Mouse (Mus musculus) thymus, postnatal 4 days (tissue): ENCODE results near the gene Tekt5.

Source experiments
- DNase-seq: peaks from one replicate; pipeline ENCODE4 v3.0.0; 2021

Gene Tekt5

GRCm38 (mm10) chr16:10335953-10336352 is 59.3 kb downstream of the Tekt5 start:
- no peak for DNase-seq

DNA sequence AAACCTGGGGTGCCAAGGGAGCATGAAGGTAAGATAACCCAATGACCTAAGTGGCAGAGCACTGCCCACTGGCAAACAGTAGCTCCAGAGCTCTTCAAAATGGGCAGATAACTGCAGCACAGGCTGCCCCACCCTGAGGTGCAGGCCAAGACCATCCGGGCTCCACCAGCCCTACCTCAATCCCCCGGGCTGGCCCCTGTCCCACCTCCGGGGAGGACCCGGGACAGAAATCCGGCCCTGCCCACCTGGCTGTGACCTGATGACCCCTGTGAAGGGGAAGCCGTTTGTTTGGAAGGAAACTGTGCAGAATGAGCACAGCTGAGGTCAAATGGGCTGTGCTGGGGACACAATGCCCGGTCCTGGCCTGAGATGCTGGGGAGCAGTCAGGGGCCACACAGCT is 62.6 kb downstream of the Tekt5 start:
- no peak for DNase-seq

DNA sequence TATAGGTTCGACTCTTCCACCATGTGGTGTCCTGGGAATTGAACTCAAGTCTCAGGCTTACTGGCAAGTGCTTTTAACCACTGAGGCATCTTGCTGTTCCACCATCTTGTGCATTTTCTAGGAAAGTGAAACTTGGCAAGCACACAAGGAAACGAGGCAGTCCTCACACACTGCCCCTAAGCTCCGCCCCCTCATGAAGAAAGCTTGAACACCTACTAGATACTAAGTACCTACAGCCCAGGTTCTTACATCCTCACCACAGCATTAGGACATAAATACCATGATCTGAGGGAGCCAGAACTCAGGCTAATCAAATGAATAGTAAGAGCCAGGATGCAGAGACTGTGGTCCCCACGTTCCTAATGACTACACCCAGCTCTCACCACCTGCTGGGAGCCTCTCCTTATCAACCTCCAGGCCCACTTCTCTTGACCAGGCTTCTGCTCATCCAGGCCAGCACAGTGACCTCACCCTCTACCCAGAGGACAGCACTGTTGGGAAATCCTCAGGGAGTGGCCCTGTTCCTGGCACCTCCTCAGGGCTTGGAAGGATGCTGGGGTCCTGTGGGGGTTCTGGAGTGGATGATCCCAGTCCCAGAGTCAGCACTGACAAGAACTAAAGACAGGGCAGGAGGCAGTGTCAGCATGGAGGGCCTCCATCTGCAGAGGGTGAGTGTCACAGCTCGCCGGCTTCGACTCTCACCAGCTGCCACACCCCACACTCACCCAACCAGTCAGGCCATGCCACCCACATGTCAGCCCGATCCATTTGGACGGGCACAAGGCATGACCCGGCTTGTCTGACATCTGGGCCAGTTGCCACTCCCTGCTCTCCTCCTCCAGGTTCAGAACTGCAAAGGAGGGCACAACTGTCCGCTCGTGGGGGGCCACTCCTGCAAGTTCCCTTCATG is 64.4 kb downstream of the Tekt5 start:
- no peak for DNase-seq

DNA sequence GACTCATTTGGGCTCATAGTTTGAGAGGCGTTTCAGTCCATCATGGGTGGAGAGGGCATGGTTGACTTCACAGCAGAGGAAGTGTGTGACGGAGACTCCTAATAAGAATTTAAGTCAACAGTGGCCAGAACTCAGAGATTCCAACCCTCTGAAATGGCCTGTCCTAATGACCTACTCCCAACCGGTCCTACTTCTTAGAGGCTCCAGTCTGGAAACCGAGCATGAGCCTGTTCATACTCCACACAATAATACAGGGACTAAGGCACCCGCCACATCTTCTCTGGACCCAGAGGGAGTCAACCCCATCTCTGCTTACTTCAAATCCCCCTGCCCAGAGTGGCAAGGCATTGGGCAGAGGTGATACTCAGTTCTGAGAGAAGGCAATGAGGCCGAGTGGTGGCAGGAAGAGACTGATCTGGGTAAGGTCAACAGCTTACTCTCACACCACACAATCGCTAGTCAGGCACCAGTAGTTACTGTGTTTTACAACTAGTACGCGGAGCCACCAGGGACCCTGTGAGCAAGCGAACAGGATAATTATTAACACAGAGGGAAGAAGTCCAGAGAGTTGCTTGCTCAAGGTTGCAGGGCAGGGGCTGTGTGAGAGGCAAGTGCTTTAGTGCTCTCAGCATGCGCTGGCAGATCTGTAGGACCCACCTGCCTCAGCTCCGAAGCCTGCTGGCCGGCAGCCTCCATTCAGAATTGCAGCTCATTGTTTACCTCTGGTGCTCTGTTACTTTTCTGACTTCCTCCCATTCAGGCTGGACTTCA is 67.5 kb downstream of the Tekt5 start:
- DNase-seq = no peak

GRCm38 (mm10) chr16:10319914-10320569 is 75.2 kb downstream of the Tekt5 start:
- no peak for DNase-seq

DNA sequence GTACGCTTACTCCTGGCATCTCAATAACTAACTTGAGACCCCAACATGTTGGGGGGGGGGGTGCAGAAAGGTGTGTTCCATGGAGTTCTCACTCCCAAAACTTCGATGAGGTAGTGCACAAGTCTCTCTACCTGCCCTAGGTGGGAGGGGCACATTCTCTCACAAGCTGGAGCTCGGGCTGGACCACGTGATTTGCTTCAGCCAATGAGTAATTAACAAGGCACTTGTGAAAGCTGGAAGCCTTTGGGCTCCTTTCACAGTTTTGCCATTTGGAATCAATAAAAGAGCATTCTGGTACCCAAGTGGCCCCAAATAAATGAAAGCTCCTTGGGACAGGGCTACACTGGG is 78.1 kb downstream of the Tekt5 start:
- no peak for DNase-seq

DNA sequence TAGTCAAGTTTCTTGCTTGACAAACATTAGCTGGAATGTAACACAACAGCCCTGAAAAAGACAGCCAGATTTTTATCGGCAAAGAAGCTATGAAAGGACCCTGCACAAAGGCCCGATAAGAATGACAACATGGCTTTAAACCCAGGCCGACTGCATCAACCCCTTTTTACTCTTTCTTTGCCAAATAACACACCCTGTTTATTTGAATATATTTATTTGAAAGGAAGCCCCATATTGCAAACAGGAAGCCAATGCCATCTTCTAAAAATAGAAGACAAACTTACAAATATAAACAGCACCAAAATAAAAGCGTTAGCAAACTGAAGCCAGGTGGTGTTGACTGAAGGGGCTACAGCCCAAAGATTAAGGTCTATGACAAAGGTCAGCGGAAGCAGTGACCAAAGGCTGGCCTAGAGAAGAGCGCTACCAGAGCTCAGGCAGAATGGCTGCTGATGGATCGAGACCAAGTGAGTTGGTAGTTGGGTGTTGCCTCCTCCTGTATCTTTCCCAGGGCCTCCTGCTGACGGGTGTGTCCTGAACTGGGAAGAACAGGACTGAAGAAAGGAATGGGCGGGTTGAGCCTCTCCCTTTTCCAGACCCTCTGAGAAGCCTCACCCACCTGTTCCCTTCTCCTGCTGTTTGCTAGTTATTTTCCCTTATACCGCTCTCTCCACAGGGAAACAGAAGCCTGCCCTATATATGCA is 78.6 kb downstream of the Tekt5 start:
- no peak for DNase-seq

- peak; percentile 25 for DNase-seq
These were observed 81.6 kb downstream of the Tekt5 start, which contains the start of gene Emp2 for GRCm38 (mm10) chr16:10313646-10314088. Emp2 (minus strand) TSS chr16:10313968.

DNA sequence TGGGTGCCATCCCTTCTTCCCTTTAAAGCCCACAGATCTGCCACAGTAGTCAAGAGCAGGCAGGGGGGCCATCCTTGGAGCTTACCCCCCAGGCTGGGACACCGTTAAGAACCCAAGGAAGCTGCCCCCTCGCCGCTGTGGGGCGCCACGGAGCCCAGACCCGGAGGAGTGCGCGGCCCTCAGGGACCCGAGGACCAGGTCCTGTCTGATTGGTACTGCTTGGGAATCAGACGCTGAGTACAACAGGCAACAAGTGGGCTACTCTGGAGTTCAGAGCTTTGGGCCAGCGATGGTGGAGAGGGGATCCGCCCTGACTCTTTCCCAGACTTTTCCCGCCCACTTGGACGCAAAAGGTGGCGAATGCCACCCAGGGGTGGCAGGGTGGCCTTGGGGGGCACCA is 82.1 kb downstream of the Tekt5 start:
- DNase-seq = no peak

DNA sequence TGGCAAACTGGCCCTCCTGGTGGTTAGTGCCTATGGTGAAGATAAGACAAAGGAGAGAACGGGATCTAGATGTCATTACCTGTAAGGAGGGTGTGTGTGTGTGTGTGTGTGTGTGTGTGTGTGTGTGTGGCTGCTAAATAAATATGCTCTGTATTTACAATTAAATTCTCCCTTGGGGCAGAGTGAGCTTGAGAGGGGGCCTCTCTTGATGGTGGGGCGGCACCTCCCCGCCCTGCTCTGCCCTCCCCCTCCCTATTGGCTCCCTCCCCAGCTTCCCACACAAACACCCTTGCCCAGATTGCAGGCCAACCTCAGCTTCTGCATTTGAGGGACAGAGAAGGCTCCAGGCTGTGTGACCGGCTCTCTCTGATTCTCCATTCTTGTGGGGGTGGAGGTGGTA is 83.3 kb downstream of the Tekt5 start:
- no peak for DNase-seq

- no peak for DNase-seq
These were observed 84.2 kb downstream of the Tekt5 start for GRCm38 (mm10) chr16:10311086-10311485.

DNA sequence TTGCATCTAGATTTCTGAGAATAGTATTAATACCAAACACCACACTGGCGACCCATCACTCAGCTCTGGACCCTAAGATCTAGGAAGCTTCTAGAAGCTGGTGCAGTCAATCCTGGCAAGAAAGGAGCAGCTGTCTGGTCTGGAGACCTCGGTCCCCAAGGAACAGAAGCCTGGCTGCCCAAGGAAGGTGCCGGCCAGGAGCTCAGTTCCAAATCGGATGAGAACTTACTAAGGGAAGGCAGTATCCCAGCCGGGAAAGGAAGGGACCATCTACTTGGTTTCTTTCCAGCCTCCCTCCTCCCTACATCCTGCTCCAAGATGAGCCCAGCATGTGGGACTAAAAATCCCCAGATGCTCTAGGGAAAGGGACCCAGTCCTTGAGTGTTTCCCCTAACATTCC is 84.8 kb downstream of the Tekt5 start:
- DNase-seq = no peak
